Mouse (Mus musculus): ENCODE measurements around the gene Rnf111.
"Not testable (repeated sequence)": the region's sequence is repeated elsewhere in the genome, so short reads cannot be mapped to it uniquely, and the experiment has no call there.

Rnf111 gene

DNA sequence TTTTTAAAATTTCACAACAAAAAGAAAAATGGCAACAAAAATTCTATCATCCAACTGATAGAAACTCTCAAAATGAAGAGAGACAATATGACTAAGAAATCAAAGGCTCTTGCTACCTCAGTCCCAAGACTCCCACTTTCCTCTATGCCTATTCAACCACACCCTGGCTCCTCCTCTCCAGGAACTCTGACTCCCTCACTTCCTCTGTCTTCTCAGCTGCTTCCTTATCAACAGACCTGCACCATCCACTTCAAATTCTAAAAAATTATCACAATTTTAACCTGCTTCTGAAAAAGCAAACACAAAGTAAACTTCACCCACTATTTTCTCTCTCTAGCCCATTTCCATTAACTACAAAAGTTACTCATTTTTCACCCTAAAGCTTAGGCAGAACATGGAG, 6.5 kb downstream of the Rnf111 start:
- no peak for DNase-seq (ENCODE audit: low spot score in 2 of 2)

GRCm38 (mm10) chr9:70493038-70493437, 10.5 kb downstream of the Rnf111 start:
- DNase-seq (ENCODE audit: low spot score in 2 of 2), result no peak

- no peak for DNase-seq (ENCODE audit: low spot score in 2 of 2)
Observed at GRCm38 (mm10) chr9:70491176-70491575, 12.3 kb downstream of the Rnf111 start.

- DNase-seq (ENCODE audit: low spot score in 2 of 2), result no peak
Observed at GRCm38 (mm10) chr9:70487401-70487800, 16.1 kb downstream of the Rnf111 start.

GRCm38 (mm10) chr9:70485840-70486239, 17.7 kb downstream of the Rnf111 start:
- DNase-seq (ENCODE audit: low spot score in 2 of 2), result no peak

- DNase-seq (ENCODE audit: low spot score in 2 of 2), result no peak
Observed at GRCm38 (mm10) chr9:70483495-70483894, 20.0 kb downstream of the Rnf111 start.

- DNase-seq (ENCODE audit: low spot score in 2 of 2), result no peak
Observed at GRCm38 (mm10) chr9:70481872-70482271, 21.7 kb downstream of the Rnf111 start.

DNA sequence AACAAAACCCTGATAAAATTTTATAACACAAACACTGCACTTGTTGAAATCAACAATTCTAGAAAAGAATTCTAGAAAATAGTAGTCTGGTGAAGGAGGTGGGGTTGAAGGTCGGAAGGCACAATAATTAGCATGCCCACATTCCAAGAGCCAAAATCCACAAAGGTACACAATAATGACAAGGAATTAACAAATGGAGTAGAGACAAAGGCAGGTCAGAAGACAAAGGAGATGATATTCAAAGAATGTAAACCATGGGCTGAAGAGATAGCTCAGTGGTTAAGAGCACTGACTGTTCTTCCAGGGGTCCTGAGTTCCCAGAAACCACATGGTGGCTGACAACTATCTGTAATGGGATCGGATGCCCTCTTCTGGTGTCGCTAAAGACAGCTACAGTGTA, 26.3 kb downstream of the Rnf111 start:
- DNase-seq (ENCODE audit: low spot score in 2 of 2), result no peak

- DNase-seq (ENCODE audit: low spot score in 2 of 2), result no peak
Observed at GRCm38 (mm10) chr9:70475777-70476270, 27.7 kb downstream of the Rnf111 start.

DNA sequence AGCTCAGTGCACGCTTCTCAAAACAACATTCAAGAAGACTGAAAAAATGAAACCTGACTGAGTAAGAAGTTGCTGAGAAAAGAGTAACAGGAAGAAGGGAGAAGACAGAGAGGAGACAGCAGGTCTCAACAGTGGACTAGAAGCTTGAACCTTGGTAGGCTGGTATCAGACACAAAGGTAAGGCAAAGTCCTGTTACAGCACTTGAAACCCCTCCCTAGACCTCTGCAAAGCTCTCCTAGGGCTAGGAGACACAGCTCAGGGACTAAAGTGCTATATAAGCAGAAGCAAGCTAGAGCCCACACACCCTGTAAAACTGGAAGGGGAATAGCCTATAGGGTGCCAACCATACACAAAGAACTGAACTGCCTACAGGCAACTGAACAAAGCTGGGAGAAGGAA, 30.1 kb downstream of the Rnf111 start:
- no peak for DNase-seq (ENCODE audit: low spot score in 2 of 2)

GRCm38 (mm10) chr9:70463091-70463490, 40.4 kb downstream of the Rnf111 start:
- not testable (repeated sequence) for DNase-seq (ENCODE audit: low spot score in 2 of 2)

GRCm38 (mm10) chr9:70452371-70452770, 51.2 kb downstream of the Rnf111 start:
- DNase-seq (ENCODE audit: low spot score in 2 of 2), result no peak

DNA sequence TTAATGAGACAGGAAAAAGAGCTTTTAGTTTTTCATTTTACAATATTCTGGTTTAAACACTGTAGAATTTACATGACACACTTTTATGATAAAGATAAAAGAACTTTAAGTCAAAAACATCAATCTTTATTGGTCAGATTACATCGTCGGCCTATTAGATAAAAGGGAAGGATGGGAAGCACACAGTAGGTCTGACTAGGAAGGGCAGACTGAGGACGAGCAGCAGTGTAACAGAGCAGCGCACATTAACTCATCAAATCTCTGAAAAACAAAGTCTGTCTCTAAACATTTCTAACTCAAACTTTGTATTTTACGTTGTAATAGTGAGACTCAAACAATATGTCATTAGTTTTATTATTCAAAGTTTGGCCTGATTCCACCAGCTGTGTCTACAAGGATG, 54.5 kb downstream of the Rnf111 start:
- DNase-seq (ENCODE audit: low spot score in 2 of 2), result no peak

DNA sequence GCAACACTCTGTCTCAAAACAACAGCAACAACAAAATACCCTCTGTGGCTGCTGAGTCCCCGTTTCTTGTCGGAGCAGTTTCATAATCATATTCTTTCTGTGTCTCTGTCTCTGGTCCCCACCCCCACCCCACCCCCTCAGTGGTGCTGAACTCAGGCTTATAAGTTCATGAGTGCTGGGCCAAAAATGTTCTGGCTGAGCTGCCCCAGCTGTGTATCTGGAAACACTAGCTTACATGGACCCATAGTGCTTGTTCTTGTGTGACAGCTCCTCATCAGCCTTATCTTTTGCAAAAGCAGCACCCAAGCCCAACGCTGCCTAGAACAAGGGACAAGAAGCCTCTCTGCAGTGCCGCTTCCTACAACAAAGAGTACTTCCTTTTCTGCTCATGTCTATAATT, 63.6 kb downstream of the Rnf111 start:
- peak; percentile 71 to 73 for DNase-seq (ENCODE audit: low spot score in 2 of 2)

- no peak for DNase-seq (ENCODE audit: low spot score in 2 of 2)
Observed at GRCm38 (mm10) chr9:70422661-70423060, 80.9 kb downstream of the Rnf111 start.

- peak; percentile 85 to 88 for DNase-seq (ENCODE audit: low spot score in 2 of 2)
Observed at GRCm38 (mm10) chr9:70421257-70422056, 82.1 kb downstream of the Rnf111 start, which contains the start of gene Ccnb2. Ccnb2 (minus strand) TSS chr9:70421547.

DNA sequence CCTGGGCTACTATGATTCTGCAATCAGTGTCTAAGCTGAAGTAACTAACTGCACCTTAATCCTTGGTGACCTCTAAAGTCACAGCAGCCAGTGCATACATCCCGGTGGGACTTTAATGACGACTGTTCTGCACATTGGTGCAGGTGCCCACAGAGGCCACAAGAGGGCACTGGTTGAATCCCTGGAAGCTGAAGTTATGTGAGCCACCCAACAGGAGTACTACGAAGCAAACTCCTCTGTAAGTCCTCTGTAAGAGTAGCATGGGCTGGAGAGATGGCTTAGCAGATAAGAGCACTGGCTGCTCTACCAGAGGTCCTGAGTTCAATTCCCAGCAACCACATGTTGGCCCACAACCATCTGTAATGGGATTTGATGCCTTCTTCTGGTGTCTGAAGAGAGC, 87.1 kb downstream of the Rnf111 start:
- no peak for DNase-seq (ENCODE audit: low spot score in 2 of 2)

DNA sequence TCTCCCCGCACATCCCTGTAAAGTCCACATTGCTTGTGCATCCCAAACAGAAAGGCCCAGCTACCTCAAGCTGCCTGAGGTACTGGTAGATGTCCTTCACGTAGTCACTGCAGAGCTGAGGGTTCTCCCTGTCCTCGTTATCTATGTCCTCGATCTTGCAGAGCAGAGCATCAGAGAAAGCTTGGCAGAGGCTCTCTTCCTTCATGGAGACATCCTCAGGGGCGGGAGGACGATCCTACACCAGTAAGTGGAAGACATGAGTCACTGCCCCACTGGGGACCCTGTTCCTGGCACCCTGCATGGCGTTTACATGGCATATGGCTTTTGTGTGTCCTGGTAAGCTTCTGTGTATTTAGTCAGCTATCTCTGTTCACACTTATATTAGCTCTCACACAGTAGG, 90.5 kb downstream of the Rnf111 start:
- no peak for DNase-seq (ENCODE audit: low spot score in 2 of 2)

DNA sequence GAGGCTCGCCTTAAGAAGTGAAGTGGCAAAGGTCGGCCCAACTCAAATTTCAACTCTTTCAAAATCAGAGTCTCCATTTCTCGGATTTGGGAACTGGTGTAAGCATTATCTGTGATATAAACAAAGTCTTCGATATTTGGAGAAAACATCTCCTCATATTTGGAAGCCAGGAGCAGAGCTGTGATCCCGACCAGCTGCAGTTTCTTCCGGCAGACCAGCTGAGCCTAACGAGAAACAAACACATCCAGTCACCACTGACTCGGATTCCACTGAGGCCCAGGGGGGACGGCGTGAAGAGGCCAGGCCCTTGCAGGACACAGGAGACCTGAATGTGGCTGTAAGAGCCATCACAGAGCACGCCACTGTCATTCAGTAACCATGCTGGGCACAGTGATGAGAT, 92.9 kb downstream of the Rnf111 start:
- DNase-seq (ENCODE audit: low spot score in 2 of 2), result peak in 1 of 2 experiments; percentile 20

DNA sequence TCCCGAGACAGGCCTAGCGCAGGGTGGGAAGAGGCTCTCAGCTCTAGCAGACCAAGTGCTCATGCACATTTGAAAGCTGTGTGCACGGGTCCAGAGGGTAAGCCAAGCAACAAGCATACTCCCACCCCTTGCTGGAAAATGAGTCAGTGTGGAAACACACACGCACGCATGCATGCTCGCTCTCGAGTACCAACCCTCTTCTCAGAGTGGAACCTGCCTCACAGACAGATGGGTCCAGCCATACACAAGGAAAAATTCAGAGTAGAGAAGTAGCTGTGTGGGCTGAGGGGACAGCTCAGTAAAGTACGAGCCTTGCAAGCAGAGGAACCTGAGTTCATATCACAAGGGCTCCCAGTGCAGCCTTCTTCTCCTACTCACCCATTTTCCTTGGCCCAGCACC, 93.8 kb downstream of the Rnf111 start:
- no peak for DNase-seq (ENCODE audit: low spot score in 2 of 2)

- no peak for DNase-seq (ENCODE audit: low spot score in 2 of 2)
Observed at GRCm38 (mm10) chr9:70408791-70409190, 94.7 kb downstream of the Rnf111 start.

GRCm38 (mm10) chr9:70406596-70406995, 96.9 kb downstream of the Rnf111 start:
- peak in 1 of 2 experiments; percentile 12 for DNase-seq (ENCODE audit: low spot score in 2 of 2)

GRCm38 (mm10) chr9:70401937-70402539, 101.5 kb downstream of the Rnf111 start:
- no peak for DNase-seq (ENCODE audit: low spot score in 2 of 2)

Data from heart, adult 9 months (tissue).